Mouse (Mus musculus): ENCODE measurements around the gene Cep162. TPM values are rescaled to one million over a fixed set of nuclear protein-coding genes. Genes with fewer than 3 reads are reported as not detected.

Cep162 gene
- polyA plus RNA-seq, 1 experiment from 2014 or later, result 10.2 TPM

GRCm38 (mm10) chr9:87178534-87178933 lies 76.8 kb downstream of the Cep162 start:
- Histone ChIP-seq H3K4me1 (ENCODE audit: control insufficient read depth, insufficient read depth, low read length) (no peaks in the 10 kb centered on the region), H3K4me2 (ENCODE audit: low read depth, severe bottlenecking) (no peak overlapping the region), H3K4me3 (ENCODE audit: low read depth, low read length) (no peak overlapping the region), H3K9me3 (ENCODE audit: control insufficient read depth, low read length) (no peaks in the 10 kb centered on the region), H3K36me3 (ENCODE audit: control insufficient read depth, insufficient read depth, low read length) (no peaks in the 10 kb centered on the region), H3K27me3 (ENCODE audit: control insufficient read depth, insufficient read depth, low read length) (no peaks in the 10 kb centered on the region), H3K27ac (replicated peaks; ENCODE audit: low read depth, low read length) (no peak overlapping the region), H3K9ac (ENCODE audit: low read length) (no peak overlapping the region)
- ATAC-seq (ENCODE audit: insufficient number of reproducible peaks, low FRiP score, low TSS enrichment, low read depth) (no peak), DNase-seq (ENCODE audit: low spot score) (no peak)
- WGBS, result 48% methylated on average over 7 of the region's 7 CpGs

- Histone ChIP-seq H3K4me1 (ENCODE audit: control insufficient read depth, insufficient read depth, low read length) (no peaks in the 10 kb centered on the region), H3K4me3 (ENCODE audit: low read depth, low read length) (no peak overlapping the region)
These were observed 83.8 kb downstream of the Cep162 start for GRCm38 (mm10) chr9:87171517-87171916.

GRCm38 (mm10) chr9:87170891-87171290 lies 84.4 kb downstream of the Cep162 start:
- Histone ChIP-seq H3K4me1 (ENCODE audit: control insufficient read depth, insufficient read depth, low read length) (no peaks in the 10 kb centered on the region), H3K9me3 (ENCODE audit: control insufficient read depth, low read length) (no peaks in the 10 kb centered on the region), H3K9ac (ENCODE audit: low read length) (no peak overlapping the region), H3K27me3 (ENCODE audit: control insufficient read depth, insufficient read depth, low read length) (no peaks in the 10 kb centered on the region), H3K4me3 (ENCODE audit: low read depth, low read length) (no peak overlapping the region), H3K27ac (replicated peaks; ENCODE audit: low read depth, low read length) (no peak overlapping the region), H3K36me3 (ENCODE audit: control insufficient read depth, insufficient read depth, low read length) (no peaks in the 10 kb centered on the region), H3K4me2 (ENCODE audit: low read depth, severe bottlenecking) (no peak overlapping the region)
- WGBS, result 84% methylated on average over 3 of the region's 3 CpGs
- DNase-seq (ENCODE audit: low spot score), result no peak
- no peak for ATAC-seq (ENCODE audit: insufficient number of reproducible peaks, low FRiP score, low TSS enrichment, low read depth)

More at GRCm38 (mm10) chr9:87171517-87171916, 83.8 kb downstream of the Cep162 start:
- Histone ChIP-seq H3K9me3 (ENCODE audit: control insufficient read depth, low read length) (no peaks in the 10 kb centered on the region), H3K9ac (ENCODE audit: low read length) (no peak overlapping the region), H3K4me2 (ENCODE audit: low read depth, severe bottlenecking) (no peak overlapping the region), H3K36me3 (ENCODE audit: control insufficient read depth, insufficient read depth, low read length) (no peaks in the 10 kb centered on the region), H3K27ac (replicated peaks; ENCODE audit: low read depth, low read length) (no peak overlapping the region), H3K27me3 (ENCODE audit: control insufficient read depth, insufficient read depth, low read length) (no peaks in the 10 kb centered on the region)
- 84% methylated on average over 3 of the region's 3 CpGs for WGBS
- DNase-seq (ENCODE audit: low spot score), result no peak
- ATAC-seq (ENCODE audit: insufficient number of reproducible peaks, low FRiP score, low TSS enrichment, low read depth), result no peak

GRCm38 (mm10) chr9:87169144-87169543 lies 86.2 kb downstream of the Cep162 start:
- Histone ChIP-seq H3K4me1 (ENCODE audit: control insufficient read depth, insufficient read depth, low read length) (no peaks in the 10 kb centered on the region), H3K36me3 (ENCODE audit: control insufficient read depth, insufficient read depth, low read length) (no peaks in the 10 kb centered on the region), H3K27me3 (ENCODE audit: control insufficient read depth, insufficient read depth, low read length) (no peaks in the 10 kb centered on the region), H3K9ac (ENCODE audit: low read length) (no peak overlapping the region), H3K4me2 (ENCODE audit: low read depth, severe bottlenecking) (no peak overlapping the region), H3K27ac (replicated peaks; ENCODE audit: low read depth, low read length) (no peak overlapping the region), H3K9me3 (ENCODE audit: control insufficient read depth, low read length) (no peaks in the 10 kb centered on the region), H3K4me3 (ENCODE audit: low read depth, low read length) (no peak overlapping the region)
- 95% methylated on average over 12 of the region's 12 CpGs for WGBS
- DNase-seq (ENCODE audit: low spot score) (no peak), ATAC-seq (ENCODE audit: insufficient number of reproducible peaks, low FRiP score, low TSS enrichment, low read depth) (no peak)

GRCm38 (mm10) chr9:87168051-87168450 lies 87.3 kb downstream of the Cep162 start:
- no peaks in the 10 kb centered on the region for H3K4me1 ChIP-seq (ENCODE audit: control insufficient read depth, insufficient read depth, low read length)
- 77% methylated on average over 3 of the region's 3 CpGs for WGBS
- no peak overlapping the region for H3K9ac ChIP-seq (ENCODE audit: low read length)
- H3K36me3 ChIP-seq (ENCODE audit: control insufficient read depth, insufficient read depth, low read length), result no peaks in the 10 kb centered on the region
- no peaks in the 10 kb centered on the region for H3K9me3 ChIP-seq (ENCODE audit: control insufficient read depth, low read length)
- H3K27me3 ChIP-seq (ENCODE audit: control insufficient read depth, insufficient read depth, low read length), result no peaks in the 10 kb centered on the region
- DNase-seq (ENCODE audit: low spot score) (no peak), ATAC-seq (ENCODE audit: insufficient number of reproducible peaks, low FRiP score, low TSS enrichment, low read depth) (no peak)
- no peak overlapping the region for H3K4me2 ChIP-seq (ENCODE audit: low read depth, severe bottlenecking)
- no peak overlapping the region for H3K4me3 ChIP-seq (ENCODE audit: low read depth, low read length)
- H3K27ac ChIP-seq (replicated peaks; ENCODE audit: low read depth, low read length), result no peak overlapping the region

GRCm38 (mm10) chr9:87167001-87167830 lies 88.1 kb downstream of the Cep162 start:
- Histone ChIP-seq H3K4me2 (ENCODE audit: low read depth, severe bottlenecking) (no peak overlapping the region), H3K4me1 (ENCODE audit: control insufficient read depth, insufficient read depth, low read length) (no peaks in the 10 kb centered on the region), H3K27me3 (ENCODE audit: control insufficient read depth, insufficient read depth, low read length) (no peaks in the 10 kb centered on the region), H3K27ac (replicated peaks; ENCODE audit: low read depth, low read length) (no peak overlapping the region), H3K9ac (ENCODE audit: low read length) (no peak overlapping the region), H3K36me3 (ENCODE audit: control insufficient read depth, insufficient read depth, low read length) (no peaks in the 10 kb centered on the region), H3K4me3 (ENCODE audit: low read depth, low read length) (no peak overlapping the region), H3K9me3 (ENCODE audit: control insufficient read depth, low read length) (no peaks in the 10 kb centered on the region)
- WGBS, result 79% methylated on average over 9 of the region's 9 CpGs
- ATAC-seq (ENCODE audit: insufficient number of reproducible peaks, low FRiP score, low TSS enrichment, low read depth), result no peak
- DNase-seq (ENCODE audit: low spot score), result no peak

GRCm38 (mm10) chr9:87162559-87162958 lies 92.8 kb downstream of the Cep162 start:
- H3K36me3 ChIP-seq (ENCODE audit: control insufficient read depth, insufficient read depth, low read length), result no peaks in the 10 kb centered on the region
- no peak for DNase-seq (ENCODE audit: low spot score)
- no peak overlapping the region for H3K9ac ChIP-seq (ENCODE audit: low read length)
- H3K4me1 ChIP-seq (ENCODE audit: control insufficient read depth, insufficient read depth, low read length), result no peaks in the 10 kb centered on the region
- H3K27ac ChIP-seq (replicated peaks; ENCODE audit: low read depth, low read length), result no peak overlapping the region
- H3K4me3 ChIP-seq (ENCODE audit: low read depth, low read length), result no peak overlapping the region
- H3K27me3 ChIP-seq (ENCODE audit: control insufficient read depth, insufficient read depth, low read length), result no peaks in the 10 kb centered on the region
- WGBS, result 78% methylated on average over 4 of the region's 4 CpGs
- H3K4me2 ChIP-seq (ENCODE audit: low read depth, severe bottlenecking), result no peak overlapping the region
- no peaks in the 10 kb centered on the region for H3K9me3 ChIP-seq (ENCODE audit: control insufficient read depth, low read length)
- ATAC-seq (ENCODE audit: insufficient number of reproducible peaks, low FRiP score, low TSS enrichment, low read depth), result no peak

GRCm38 (mm10) chr9:87152641-87153325 lies 102.6 kb downstream of the Cep162 start:
- Histone ChIP-seq H3K9me3 (ENCODE audit: control insufficient read depth, low read length) (no peaks in the 10 kb centered on the region), H3K4me3 (ENCODE audit: low read depth, low read length) (no peak overlapping the region), H3K27me3 (ENCODE audit: control insufficient read depth, insufficient read depth, low read length) (no peaks in the 10 kb centered on the region), H3K9ac (ENCODE audit: low read length) (no peak overlapping the region), H3K4me1 (ENCODE audit: control insufficient read depth, insufficient read depth, low read length) (no peaks in the 10 kb centered on the region), H3K36me3 (ENCODE audit: control insufficient read depth, insufficient read depth, low read length) (no peaks in the 10 kb centered on the region), H3K27ac (replicated peaks; ENCODE audit: low read depth, low read length) (no peak overlapping the region), H3K4me2 (ENCODE audit: low read depth, severe bottlenecking) (no peak overlapping the region)
- ATAC-seq (ENCODE audit: insufficient number of reproducible peaks, low FRiP score, low TSS enrichment, low read depth) (no peak), DNase-seq (ENCODE audit: low spot score) (no peak)
- WGBS, result 94% methylated on average over 1 of the region's 1 CpGs
